Mouse (Mus musculus) retina, adult 2 months (tissue): ENCODE measurements around the gene Tma16.
A peak's percentile ranks its signal among the peaks of the same experiment; 100 is the strongest.

ENCODE experiments used
- DNase-seq: peaks from one replicate; pipeline ENCODE4 v3.0.0-alpha.2; 2012; ENCODE audit warnings: low read depth, low spot score

The Tma16 gene

DNA sequence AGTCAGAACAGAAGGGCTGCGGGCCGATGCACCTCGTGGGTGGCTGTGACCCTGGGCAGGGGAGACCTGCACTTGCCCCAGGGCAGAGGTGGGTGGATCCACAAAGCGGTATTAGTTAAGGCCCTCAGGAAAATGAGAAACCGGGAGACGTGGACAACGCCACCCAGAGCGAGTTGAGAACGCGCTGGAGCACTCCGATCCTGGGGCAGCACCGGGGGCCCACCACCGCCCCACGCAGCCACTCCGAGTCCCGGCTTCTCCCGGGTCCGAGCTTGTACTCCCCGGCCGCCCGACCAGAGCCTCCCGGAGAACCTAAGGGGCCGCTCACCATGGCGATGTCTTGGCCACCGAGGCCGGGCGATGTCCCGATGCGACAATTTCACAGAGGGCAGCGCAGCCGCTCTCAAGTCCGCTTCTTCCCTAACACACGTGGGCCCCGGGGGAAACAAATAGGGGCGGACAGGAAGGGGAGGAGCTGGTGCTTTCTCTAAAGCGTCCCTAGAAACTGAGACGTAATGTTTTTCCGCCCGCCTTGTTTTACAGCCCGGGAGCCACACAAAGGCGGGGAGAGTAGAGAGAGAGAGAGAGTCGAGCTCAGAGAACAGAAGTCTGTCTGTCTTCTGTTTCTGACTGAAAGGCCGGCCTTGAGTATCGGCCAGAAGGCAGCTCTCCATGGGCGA, at the start of gene Tma16:
Gene Tma16, minus strand, starts transcription at position 447 of the 680 bp plus-strand sequence.
- peak; percentile 78 for DNase-seq

DNA sequence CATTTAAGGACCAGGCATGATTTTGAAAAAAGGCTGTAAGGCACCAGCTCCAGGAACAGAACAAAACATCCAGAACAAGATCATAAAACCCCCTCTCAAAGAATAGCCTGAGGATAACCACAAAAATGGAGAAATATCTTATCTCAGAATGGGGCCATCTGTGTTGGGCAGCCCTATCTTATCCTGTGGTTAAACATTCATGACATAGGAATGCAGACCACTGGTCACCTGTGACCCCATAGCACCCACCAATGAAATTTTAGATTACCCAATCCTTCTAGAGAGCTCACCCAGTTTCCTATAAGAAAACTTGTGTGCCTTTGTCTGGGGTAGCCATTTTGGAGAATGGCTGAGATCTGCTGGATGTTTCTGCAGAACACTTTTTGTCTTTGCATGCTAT, 34.2 kb upstream of the Tma16 start:
- no peak for DNase-seq

DNA sequence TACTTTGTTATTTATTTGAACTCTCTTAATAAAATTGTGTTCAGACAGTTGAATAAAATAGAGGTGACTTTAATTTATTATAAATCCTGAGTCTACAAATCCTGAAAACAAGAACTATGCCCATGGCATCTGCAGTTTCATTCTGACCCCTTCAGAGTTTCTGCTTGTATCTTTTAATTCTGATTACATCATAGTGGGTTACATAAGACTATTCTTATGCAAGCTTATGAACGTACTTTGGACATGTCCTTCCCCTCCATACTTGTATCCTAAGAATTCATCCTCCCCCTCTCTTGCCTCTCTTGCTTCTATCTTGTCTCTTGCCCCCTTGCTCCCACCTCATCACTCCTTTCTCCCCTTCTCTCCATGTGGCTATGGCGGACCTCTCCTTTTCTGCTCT, 32.8 kb upstream of the Tma16 start:
- no peak for DNase-seq

DNA sequence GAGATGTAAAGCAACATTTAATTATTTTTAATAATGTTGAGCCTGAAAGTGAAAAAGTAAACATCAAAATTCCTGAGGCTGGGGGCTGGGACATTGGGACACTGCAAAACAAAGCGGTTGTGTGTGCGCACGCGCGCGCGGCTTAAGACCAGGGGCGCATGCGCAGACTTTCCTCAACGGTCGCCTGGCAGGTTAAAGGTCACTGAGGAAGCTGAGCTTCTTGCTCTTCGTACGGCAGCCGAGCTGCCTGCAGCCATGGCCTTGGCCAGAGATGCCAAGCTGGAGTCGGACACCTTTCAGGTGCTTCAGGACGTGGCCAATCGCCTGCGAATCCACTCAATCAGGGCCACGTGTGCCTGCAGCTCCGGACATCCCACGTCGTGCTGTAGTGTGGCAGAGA, 25.2 kb upstream of the Tma16 start, which contains the start of gene Tktl2:
Gene Tktl2, plus strand, starts transcription at position 220 of the 400 bp plus-strand sequence.
- no peak for DNase-seq

DNA sequence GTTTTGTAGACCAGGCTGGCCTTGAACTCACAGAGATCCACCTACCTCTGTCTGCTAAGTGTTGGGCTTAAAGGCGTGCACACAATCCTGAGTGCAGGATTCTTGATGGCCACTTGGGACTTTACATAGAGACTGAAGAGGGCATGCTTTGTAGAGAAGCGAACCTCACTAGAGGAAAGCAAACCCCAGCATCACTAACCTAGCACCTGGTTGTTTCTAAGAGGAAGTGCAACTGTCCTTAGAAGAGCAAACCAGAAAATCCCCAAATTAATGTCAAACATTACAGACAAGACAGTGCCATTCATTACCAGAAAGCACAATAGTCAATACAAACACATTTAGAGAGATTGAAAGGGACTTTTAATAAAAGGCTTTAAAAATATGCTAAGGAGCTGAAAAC, 17.1 kb upstream of the Tma16 start:
- DNase-seq, result no peak

DNA sequence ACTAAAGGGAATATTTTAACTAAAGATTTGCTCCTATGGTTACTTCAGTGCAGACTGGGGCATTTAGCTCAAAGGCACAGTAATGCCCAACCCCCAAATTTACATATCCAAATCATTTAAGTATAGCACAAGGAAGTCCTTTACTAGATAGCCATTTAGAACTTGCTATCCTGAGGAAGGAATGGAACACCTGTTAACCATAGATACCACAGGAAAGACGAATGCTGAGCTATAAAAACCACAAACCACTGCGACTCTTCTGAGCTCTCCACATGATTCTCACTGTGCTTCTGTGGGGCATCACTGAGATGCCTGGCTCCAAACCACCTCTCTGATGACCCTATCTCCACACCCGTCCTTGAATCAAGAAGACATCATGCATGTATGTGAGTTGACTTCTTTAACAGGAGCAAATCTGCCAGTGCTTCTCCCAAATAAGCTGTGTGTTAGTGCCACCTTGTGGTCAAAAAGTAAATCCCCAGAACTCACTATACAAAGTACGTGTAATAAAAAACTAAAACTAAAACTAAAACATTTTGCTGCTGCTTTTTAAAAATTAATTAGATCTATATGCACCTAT, 10.8 kb upstream of the Tma16 start:
- peak; percentile 25 for DNase-seq

DNA sequence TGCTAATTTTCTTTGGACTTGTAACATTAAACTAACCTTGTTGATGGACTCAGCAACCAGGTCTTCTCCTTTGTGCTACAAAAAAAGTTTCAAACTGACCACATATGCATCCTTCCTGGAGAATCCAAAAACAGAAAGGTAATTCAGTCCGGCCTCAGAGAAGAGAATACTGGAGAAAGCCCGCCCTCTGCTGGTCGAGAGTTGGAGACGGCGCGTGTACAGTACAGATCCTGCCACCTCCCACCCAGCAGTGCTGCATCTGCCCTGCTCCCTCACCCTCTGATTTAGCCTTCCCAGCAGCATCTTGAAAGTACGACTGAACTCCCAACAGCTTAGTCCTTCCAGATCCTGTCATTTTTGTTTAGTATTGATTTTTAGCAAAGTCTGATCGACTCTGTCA, 9.4 kb upstream of the Tma16 start:
- DNase-seq, result peak; percentile 13

DNA sequence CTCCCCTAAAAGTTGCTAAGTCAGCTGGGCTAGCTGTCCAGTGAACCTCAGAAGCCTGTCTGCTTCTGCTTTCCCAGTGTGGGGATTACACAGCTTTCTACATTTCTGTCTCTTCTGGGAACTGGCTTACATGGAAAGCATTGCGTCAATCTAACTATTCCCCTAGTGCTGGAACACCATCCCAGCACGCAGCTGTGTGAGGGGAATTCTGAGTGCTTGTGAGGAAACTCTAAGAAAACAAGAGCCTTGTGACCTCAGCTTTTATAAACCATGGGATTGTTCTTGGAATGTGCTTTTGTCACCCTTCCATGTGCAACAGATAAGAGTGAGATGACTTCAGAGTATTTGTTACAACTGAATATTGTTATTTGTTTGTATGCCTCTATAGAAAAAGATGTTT, 8.2 kb upstream of the Tma16 start:
- no peak for DNase-seq

DNA sequence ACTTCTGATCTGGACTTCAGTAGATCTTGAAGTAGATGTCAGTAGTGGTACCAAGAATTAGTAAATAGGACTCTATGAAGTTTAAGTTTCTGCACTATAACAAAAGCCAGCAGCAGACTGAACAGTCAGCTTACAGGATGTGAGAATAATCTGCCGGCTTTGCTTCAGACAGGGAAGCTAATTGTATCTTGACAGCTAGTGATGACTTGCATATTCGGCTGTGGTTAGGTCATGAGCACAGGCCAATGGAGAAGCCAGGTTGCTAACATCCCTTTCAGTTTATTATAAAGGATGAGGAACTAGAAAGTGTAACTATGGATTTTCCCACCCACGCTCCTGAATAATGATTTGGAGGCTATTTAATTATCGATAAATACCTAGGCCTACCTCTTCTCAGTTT, 4.3 kb upstream of the Tma16 start:
- DNase-seq, result no peak

DNA sequence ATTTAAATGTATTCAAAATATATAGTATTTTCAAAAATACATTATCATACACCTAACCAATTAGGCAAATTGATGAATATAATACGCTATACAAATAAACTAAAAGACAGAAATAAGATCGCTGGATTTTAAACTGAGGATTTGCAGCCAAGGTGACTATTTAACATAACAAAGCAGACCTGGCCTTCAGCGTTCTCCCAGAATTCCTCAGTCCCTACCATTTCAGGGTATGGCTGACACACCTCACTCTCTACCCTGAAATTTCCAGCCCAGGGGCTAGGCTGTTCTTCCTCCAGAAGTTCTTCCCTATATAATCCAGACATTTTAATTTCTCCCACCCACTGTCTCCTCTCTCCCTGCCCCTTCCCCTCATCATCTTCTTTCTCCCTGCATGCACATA, 2.2 kb upstream of the Tma16 start:
- no peak for DNase-seq

DNA sequence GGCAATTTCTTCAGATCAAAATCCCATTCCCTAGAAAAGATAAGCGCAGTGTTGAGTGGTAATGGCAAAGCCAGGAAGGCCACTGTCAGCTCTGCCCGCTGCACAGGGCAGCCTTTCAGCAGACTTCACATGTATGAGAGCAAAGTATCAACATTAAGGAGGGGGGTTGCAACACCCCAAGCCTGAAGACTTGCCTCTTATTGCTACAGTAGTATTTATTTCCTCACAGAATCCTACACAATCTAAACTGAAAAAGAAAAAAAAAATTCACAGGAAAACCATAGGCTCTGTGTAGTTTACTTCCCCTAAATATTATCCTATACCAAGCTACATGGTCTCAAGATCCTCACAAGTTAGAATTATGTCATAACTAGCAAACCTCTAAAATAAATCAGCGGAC, 9.4 kb downstream of the Tma16 start:
- no peak for DNase-seq

DNA sequence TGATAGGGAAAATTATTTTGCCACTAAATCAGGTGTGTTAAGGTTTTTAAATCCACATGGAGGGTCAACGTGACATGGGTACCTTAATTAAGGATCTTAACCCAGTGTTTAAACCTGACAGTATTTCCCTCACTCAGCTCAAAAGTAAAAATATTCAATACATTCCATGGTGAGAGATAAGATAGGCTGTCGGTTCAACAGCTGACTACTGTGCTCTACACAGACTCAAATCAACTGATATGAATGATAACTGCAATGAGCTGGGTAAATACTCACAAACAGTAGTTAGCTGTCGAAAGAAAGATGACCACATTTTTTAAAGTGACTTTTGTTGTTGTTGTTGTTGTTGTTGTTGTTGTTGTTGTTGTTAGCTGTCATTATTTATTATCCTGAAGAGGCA, 16.5 kb downstream of the Tma16 start:
- DNase-seq, result no peak

DNA sequence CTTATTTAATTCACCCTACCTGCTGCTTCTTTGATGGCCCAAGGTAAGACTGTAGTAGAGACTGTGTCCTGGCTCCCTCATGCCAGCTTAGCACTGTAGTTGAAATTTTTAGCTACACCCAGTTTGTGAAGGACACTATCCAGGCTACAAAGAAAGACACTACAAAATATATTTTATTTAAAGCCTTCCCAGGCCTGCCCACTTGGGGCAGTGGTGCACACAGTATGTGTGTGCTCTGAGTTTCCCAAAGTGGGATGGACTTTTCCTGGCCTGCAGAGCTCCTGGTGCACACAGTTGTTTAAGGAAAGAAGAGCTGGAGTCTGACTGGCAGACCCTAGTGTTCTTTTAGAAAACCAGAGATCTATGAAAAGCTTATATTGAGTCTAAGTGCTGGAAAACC, 29.3 kb downstream of the Tma16 start:
- no peak for DNase-seq

DNA sequence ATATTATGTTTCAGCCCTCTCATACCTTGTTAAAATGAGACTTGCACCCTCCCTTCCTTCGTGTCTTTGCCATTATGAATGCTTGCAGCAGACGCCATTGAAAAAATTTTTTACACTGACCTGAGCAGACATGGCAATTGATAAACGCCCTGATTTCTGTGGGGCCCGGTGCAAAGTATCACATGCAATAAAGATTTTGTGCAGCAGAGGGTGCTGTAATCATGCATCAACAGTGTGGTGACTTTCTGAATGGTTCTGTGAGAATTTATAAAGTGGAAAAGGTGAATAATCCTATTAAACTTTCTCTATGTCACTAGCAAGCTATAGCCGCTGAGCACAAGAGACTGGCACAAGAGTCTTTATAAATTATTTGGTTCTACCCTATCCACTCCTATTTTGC, 35.6 kb downstream of the Tma16 start:
- DNase-seq, result no peak

DNA sequence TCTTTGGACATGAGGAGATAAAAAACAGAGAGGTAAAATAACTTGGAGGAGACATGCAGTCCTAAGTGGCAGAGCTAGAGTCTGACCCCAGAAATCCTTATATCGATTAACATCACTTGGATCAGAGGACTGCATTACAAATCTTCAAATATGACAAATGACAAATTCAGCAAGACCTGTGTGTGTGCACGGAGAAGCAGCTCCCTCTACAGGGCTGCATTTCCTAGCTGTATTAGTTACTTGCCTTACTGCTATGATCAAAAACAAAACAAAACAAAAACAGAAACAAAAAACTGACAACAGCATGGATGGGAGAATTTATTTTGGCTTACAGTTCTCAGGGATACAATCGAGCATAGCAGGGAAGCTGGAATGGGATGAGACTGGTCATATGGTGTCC, 41.0 kb downstream of the Tma16 start:
- no peak for DNase-seq

DNA sequence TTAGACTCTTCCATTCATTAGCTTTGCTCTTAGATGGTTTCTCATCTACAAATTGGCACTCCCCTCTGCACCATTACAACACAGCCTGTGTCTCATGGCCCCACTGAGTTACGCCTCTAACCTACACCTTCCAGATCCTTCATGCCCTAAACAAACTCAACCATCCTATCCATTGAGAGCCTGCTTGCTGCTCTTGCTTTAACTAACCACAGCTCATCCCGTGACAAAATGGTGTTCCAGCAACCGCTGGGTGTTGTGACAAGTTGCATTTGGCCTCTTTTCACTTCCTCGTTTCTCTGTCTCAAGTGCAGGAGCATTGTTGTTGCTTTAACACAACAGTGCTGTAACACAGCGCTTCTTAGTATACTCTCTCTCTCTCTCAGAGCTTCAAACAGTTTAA, 42.2 kb downstream of the Tma16 start:
- no peak for DNase-seq

DNA sequence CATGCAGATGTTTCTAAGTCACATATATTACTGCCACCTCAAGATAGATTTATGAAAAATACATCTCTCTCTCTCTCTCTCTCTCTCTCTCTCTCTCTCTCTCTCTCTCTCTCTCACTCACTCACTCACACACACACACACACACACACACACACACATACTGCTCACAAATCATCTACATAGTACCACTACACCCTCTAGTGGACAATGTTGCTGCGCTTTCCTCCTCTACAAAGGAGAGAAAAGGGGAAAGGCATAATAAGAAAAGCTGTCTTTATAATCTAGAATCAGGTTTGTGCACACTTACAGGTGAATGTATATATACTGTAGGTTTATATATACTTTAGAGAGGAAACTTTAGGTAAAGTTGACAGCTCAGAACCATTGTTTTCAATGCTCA, 43.6 kb downstream of the Tma16 start:
- DNase-seq, result peak; percentile 40

DNA sequence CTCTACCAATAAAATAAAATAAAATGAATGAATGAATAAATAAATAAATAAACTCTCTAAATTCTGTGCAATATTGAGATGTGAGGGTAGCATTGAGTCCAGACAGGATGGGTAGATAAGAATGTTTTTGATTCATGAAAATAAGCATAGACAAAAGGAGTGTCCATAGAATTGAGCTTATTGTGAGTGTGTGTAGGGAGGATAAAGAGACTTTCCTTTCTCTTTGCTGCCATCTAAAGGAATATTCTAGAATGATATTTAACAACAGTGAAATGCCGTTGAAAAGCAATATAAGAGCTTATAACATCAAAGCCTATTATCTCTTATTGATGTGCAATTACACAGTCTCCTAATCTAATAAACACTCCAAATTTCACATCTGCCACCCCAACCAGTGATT, 45.2 kb downstream of the Tma16 start:
- no peak for DNase-seq

DNA sequence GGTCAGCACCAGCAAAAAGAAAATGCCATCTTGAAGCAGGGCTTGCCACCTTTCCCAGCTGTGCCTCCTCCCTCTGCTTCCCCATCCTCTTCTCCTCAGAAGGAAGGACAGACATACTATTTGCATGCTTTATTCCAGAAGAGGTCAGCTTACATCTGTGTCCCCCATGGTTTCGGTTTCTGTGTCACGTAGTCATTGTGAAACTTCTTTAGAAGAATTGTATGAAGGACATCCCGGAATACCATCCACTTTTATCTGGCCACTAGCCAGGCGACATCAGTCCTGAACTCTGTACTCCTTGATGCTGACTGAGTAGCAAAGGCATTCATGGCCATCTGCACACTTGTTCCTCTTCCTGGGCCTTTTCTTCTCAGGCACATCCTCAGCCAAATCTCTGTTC, 47.9 kb downstream of the Tma16 start:
- no peak for DNase-seq

DNA sequence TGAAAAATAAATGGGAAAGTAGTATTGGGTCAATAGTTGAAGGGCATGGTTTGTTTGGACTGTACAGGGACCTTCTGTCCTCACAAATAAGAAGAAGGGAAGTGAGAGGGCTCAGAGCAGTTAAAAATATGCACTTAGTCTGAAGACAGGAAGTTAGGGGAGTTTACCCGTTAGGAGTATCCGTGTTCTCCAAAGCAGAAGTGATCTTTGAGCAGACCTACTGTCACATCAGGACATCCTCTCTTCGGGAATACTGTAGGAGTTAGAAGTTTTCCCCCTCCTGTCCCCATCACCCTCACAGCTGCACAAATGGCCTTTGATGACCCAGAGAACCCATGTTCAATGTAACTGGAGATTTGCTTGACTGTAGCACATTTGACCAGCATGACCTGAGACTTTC, 48.4 kb downstream of the Tma16 start:
- DNase-seq, result no peak

DNA sequence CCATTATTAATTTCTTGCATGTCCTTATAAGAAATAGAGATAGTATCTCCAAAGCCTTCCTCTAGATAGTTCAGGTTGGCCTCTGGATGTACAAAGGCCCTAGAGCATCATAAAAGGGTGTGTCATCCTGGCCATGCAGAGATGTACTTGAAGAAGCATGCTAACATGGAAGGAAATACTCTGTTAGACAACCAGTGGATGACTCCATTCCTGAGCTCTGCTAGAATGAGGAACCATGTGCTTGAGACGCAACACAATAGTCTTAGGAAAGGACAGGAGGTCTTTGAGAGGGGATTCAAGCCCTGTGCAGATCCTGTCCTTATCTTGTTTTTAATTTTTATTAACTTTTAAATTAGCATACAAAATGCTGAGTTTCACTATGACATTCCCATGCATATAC, 49.5 kb downstream of the Tma16 start:
- no peak for DNase-seq

DNA sequence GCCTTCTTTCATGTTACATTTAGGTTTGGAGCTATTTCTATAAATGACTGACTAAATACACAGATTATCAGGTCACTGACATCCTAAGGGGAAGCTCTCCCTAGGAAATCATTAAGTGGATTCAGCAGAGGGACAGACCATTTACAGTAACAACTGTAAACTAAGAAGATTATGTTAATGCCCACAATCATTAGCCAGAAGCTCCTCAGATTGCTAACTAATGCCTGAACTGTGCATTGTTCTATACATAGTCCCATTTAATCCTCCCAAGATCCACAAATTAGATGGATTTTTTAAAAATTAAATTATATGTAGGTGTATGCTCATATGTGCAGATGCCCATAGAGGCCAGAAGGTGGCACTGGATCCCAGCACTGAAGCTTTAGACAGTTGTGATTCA, 52.8 kb downstream of the Tma16 start:
- peak; percentile 66 for DNase-seq

DNA sequence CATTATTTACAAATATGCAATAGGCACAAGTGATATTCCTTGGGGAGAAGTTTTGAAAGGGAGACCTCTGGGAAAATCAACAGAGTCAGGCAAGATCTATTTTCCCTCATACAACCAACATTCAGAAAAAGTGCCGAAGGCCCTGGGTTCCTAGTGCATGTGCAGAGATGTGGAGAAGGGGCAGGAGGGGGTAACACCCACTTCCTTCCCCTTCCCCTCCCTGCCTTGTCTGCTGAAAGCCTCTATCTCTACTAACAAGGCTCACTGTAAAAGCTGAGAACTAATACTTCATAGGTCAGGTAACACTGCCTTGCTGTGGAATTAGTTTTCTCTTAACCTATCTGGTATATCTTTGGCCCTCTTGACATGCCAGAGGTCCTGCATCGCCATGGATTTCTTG, 55.7 kb downstream of the Tma16 start:
- no peak for DNase-seq
